Mouse (Mus musculus) liver, adult 2 months (tissue): ENCODE results near the gene Ankrd13d.

Experiments
- CTCF ChIP-seq: fragments of 200-500 bp; IDR thresholded peaks from 2 replicates; pipeline ENCODE4 v1.5.1; 2011; ENCODE audit warnings: low read depth, low read length, control low read depth
- POLR2A ChIP-seq: fragments of 200-500 bp; IDR thresholded peaks from 2 replicates; pipeline ENCODE4 v1.6.1; 2011; ENCODE audit warnings: low read length, control low read depth; ENCODE audit not compliant: insufficient read depth; ENCODE audit errors: extremely low read depth

DNA sequence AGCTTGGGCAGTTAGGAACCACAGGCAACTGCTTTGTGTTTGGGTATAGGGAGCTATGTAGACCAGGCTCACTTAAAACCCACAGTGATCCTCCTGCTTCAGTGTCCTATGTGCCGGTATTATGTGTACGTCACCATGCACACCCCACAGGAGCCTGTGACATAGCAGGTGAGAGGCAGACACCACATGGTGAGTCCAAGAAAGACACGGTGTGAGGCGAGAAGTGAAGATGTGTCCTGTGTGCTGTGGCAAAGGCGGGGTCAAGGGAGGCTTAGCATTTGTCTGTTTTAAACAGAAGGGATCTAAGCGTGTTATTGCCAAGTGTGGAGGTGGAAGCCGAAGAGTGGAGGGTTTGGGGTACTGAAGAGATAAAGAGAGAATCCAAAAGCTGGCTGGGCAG lies 56.2 kb downstream of the Ankrd13d start:
- no peak for TF ChIP-seq CTCF
- TF ChIP-seq POLR2A = no peak
